Mouse (Mus musculus): Measurements from ENCODE around the gene Vps53. TPM values are rescaled to one million over a fixed set of nuclear protein-coding genes. Genes with fewer than 3 reads are reported as not detected.

Vps53 gene
- total and polyA plus RNA-seq, 2 experiments from 2014 or later, result 40.3 to 63.5 TPM

DNA sequence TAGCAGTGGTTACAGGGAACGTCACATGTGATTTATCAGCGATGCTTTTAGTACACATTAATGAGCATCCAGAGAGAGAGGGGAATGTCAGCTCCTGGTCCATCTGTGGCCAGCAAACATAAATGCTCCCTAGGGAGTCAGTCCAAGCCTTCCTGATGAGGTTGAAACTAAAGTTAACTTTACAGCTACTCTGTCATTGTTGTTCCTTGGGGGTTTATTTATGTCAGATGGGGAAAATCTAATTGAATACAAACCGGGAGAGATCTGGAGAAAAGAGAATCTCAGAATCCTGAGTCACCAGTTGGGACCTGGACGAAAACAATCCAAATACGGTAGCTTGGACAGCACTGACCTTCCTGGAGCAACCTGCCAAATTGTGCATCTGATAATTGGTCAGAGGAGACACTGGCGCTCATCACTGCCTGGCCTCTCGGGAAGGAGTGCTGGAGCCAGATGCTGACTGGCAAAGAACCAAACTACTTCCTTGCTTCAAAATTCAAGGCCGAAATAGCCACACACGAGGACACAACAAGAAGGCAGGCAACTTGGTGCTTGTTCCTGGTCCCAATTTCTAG, 113.8 kb downstream of the Vps53 start:
- no peak for ATAC-seq (ENCODE audit: low FRiP score)
- Histone ChIP-seq H3K27me3 (ENCODE audit: insufficient read depth, low read length) (no peaks in the 10 kb centered on the region), H3K4me3 (ENCODE audit: low read depth, low read length) (no peak overlapping the region), H3K27ac (ENCODE audit: low read depth, low read length) (no peak overlapping the region), H3K9me3 (ENCODE audit: low read length) (no peaks in the 10 kb centered on the region), H3K36me3 (ENCODE audit: insufficient read depth, low read length) (peaks cover 17% of the 10 kb centered on the region), H3K9ac (replicated peaks; ENCODE audit: low read length, poor library complexity, severe bottlenecking) (no peak overlapping the region), H3K4me1 (ENCODE audit: insufficient read depth, low read length) (no peaks in the 10 kb centered on the region), H3K4me2 (ENCODE audit: low read depth, low read length, poor library complexity, severe bottlenecking) (no peak overlapping the region)
- no peak for DNase-seq (ENCODE audit: low spot score)
- 82% methylated on average over 9 of the region's 9 CpGs for whole genome bisulfite sequencing
- TF ChIP-seq CTCF (IDR thresholded peaks at IDR 0.05), result no peak

DNA sequence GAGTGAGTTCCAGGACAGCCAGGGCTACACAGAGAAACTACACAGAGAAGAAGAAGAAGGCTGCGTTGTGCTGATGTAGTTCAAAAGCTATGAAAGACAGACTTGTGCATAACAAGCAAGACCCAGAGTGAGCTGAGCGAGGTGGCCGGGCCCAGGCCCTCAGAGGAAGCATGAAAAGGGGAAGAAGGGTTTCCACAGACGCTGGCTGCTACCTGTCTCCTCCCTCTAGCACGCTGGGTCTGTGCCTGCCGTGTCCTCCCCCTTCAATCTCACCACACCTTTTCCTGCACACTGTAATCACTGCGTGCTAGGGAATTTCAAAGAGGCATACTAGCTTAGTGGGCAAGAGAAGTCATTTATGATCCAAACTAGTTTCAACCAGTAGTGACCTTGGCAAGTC, 115.0 kb downstream of the Vps53 start:
- no peaks in the 10 kb centered on the region for H3K4me1 ChIP-seq (ENCODE audit: insufficient read depth, low read length)
- 87% methylated on average over 7 of the region's 7 CpGs for WGBS
- H3K4me3 ChIP-seq (ENCODE audit: low read depth, low read length), result no peak overlapping the region
- ATAC-seq (ENCODE audit: low FRiP score) (no peak), DNase-seq (ENCODE audit: low spot score) (no peak)
- TF ChIP-seq CTCF (IDR thresholded peaks at IDR 0.05), result no peak
- no peaks in the 10 kb centered on the region for H3K27me3 ChIP-seq (ENCODE audit: insufficient read depth, low read length)
- H3K27ac ChIP-seq (ENCODE audit: low read depth, low read length), result no peak overlapping the region
- H3K9me3 ChIP-seq (ENCODE audit: low read length), result no peaks in the 10 kb centered on the region
- H3K36me3 ChIP-seq (ENCODE audit: insufficient read depth, low read length), result peaks cover 28% of the 10 kb centered on the region
- H3K9ac ChIP-seq (replicated peaks; ENCODE audit: low read length, poor library complexity, severe bottlenecking), result no peak overlapping the region
- H3K4me2 ChIP-seq (ENCODE audit: low read depth, low read length, poor library complexity, severe bottlenecking), result no peak overlapping the region

DNA sequence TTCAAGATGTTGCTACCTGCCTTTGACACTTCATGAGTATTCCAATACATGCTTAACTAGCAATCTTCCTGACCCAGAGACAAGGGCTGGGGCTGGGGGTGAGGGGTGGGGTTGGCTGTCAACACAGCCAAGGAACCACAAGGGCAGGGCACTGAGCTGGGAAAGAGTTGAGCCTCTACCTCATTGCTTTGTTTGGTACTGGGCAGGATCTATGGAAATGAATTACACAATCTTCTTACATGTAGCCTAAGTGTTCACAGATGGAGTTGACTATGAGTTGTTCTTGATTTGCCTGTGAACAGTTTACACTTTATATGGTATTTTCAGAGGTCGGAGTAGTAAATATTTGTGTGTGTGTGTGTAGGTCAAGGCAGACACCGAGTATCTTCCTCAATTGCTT, 118.5 kb downstream of the Vps53 start:
- Histone ChIP-seq H3K4me2 (ENCODE audit: low read depth, low read length, poor library complexity, severe bottlenecking) (no peak overlapping the region), H3K4me1 (ENCODE audit: insufficient read depth, low read length) (no peaks in the 10 kb centered on the region), H3K9me3 (ENCODE audit: low read length) (no peaks in the 10 kb centered on the region), H3K27me3 (ENCODE audit: insufficient read depth, low read length) (no peaks in the 10 kb centered on the region), H3K9ac (replicated peaks; ENCODE audit: low read length, poor library complexity, severe bottlenecking) (no peak overlapping the region), H3K27ac (ENCODE audit: low read depth, low read length) (no peak overlapping the region), H3K36me3 (ENCODE audit: insufficient read depth, low read length) (peaks cover 19% of the 10 kb centered on the region), H3K4me3 (ENCODE audit: low read depth, low read length) (no peak overlapping the region)
- TF ChIP-seq CTCF (IDR thresholded peaks at IDR 0.05), result no peak
- DNase-seq (ENCODE audit: low spot score) (no peak), ATAC-seq (ENCODE audit: low FRiP score) (no peak)
- 94% methylated on average over 2 of the region's 2 CpGs for WGBS

DNA sequence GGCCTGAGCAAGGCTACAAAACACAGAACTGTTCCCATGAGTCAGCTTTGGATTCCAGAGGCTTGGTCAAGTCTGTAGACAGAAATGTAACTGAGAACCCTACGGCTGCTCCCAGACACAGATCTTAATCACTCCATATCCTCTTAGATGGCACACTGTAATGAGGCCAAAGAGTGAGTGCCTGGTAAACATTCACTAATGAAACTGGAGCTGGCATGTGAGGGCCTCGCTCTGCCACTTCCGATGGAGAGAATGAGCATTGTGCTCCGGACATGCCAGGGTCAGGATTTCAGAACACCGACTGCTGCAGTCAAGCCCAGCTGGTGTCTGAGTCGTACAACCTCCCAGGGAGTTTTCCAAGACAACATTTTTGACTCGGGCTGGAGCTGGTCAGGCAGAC, 119.5 kb downstream of the Vps53 start:
- no peak for TF ChIP-seq CTCF (IDR thresholded peaks at IDR 0.05)
- 78% methylated on average over 7 of the region's 7 CpGs for WGBS
- H3K27me3 ChIP-seq (ENCODE audit: insufficient read depth, low read length), result no peaks in the 10 kb centered on the region
- H3K36me3 ChIP-seq (ENCODE audit: insufficient read depth, low read length), result peaks cover 18% of the 10 kb centered on the region
- no peaks in the 10 kb centered on the region for H3K4me1 ChIP-seq (ENCODE audit: insufficient read depth, low read length)
- no peak overlapping the region for H3K4me3 ChIP-seq (ENCODE audit: low read depth, low read length)
- DNase-seq (ENCODE audit: low spot score) (no peak), ATAC-seq (ENCODE audit: low FRiP score) (no peak)
- H3K9me3 ChIP-seq (ENCODE audit: low read length), result no peaks in the 10 kb centered on the region
- no peak overlapping the region for H3K9ac ChIP-seq (replicated peaks; ENCODE audit: low read length, poor library complexity, severe bottlenecking)
- no peak overlapping the region for H3K4me2 ChIP-seq (ENCODE audit: low read depth, low read length, poor library complexity, severe bottlenecking)
- H3K27ac ChIP-seq (ENCODE audit: low read depth, low read length), result no peak overlapping the region

DNA sequence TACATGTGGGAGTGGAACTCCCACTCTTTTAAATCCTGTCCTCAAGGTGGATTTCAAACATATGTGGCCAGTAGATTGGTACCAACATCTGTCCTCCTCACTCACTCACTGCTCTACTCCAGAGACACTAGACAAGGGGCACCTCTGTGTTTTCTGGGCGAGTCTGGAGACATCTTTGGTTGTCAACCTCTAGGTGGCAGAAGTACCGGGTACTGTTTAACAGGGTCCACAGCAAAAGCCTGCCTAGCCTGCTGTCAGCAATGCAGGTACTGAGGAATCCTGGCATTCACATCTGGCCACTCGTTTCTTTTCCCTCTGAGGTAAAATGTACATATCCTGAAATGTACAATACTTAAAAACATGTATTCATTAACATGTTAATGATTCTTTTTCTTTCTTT, 123.0 kb downstream of the Vps53 start:
- ATAC-seq (ENCODE audit: low FRiP score), result no peak
- H3K4me1 ChIP-seq (ENCODE audit: insufficient read depth, low read length), result no peaks in the 10 kb centered on the region
- no peak overlapping the region for H3K4me3 ChIP-seq (ENCODE audit: low read depth, low read length)
- no peak overlapping the region for H3K27ac ChIP-seq (ENCODE audit: low read depth, low read length)
- peak; percentile 47; the same call in 1 of the 2 replicates for TF ChIP-seq CTCF (IDR thresholded peaks at IDR 0.05)
- WGBS, result 22% methylated on average over 3 of the region's 3 CpGs
- no peaks in the 10 kb centered on the region for H3K27me3 ChIP-seq (ENCODE audit: insufficient read depth, low read length)
- DNase-seq (ENCODE audit: low spot score), result no peak
- peaks cover 15% of the 10 kb centered on the region; the same call in 1 of the 2 replicates for H3K36me3 ChIP-seq (ENCODE audit: insufficient read depth, low read length)
- no peak overlapping the region for H3K9ac ChIP-seq (replicated peaks; ENCODE audit: low read length, poor library complexity, severe bottlenecking)
- H3K4me2 ChIP-seq (ENCODE audit: low read depth, low read length, poor library complexity, severe bottlenecking), result no peak overlapping the region
- no peaks in the 10 kb centered on the region for H3K9me3 ChIP-seq (ENCODE audit: low read length)

DNA sequence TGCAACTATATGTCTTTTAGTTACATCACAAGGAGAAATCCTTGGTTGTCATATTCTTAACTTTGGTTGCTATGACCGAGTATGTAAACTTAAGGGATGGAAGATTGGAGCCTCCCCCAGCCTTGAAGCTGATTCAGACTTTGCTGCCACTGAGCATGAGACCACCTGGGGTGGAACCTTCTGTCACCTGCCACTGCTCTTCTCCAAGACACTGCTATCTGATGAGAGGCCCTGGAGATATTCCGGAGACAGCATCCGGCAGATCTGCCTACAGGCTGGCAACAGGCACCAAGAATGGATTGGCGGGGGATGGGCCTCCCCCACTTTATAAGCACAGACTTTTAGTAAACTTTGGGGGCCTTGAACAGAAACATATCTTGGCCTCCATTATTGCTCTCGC, 127.0 kb downstream of the Vps53 start:
- no peak for DNase-seq (ENCODE audit: low spot score)
- no peak for ATAC-seq (ENCODE audit: low FRiP score)
- H3K36me3 ChIP-seq (ENCODE audit: insufficient read depth, low read length), result peaks cover 2% of the 10 kb centered on the region
- no peak overlapping the region for H3K27ac ChIP-seq (ENCODE audit: low read depth, low read length)
- H3K27me3 ChIP-seq (ENCODE audit: insufficient read depth, low read length), result no peaks in the 10 kb centered on the region
- no peaks in the 10 kb centered on the region for H3K9me3 ChIP-seq (ENCODE audit: low read length)
- TF ChIP-seq CTCF (IDR thresholded peaks at IDR 0.05), result no peak
- H3K9ac ChIP-seq (replicated peaks; ENCODE audit: low read length, poor library complexity, severe bottlenecking), result no peak overlapping the region
- no peak overlapping the region for H3K4me2 ChIP-seq (ENCODE audit: low read depth, low read length, poor library complexity, severe bottlenecking)
- no peaks in the 10 kb centered on the region for H3K4me1 ChIP-seq (ENCODE audit: insufficient read depth, low read length)
- WGBS, result 89% methylated on average over 5 of the region's 5 CpGs
- H3K4me3 ChIP-seq (ENCODE audit: low read depth, low read length), result no peak overlapping the region
